Mouse (Mus musculus) large intestine, adult 2 months (tissue): ENCODE results near the gene Ccl26. TPM values are rescaled to one million over a fixed set of nuclear protein-coding genes. Genes with fewer than 3 reads are reported as not detected.

ENCODE experiments used
- DNase-seq: peaks from one replicate; pipeline ENCODE4 v3.0.0-alpha.2; 2012; ENCODE audit warnings: low read depth, low spot score
- WGBS: fragments of 180-500 bp; shearing (Covaris S2); methylation state at CpG from one replicate; pipeline ENCODE4 v1.1.7; 2018; 5-methylcytosine and 5-hydroxymethylcytosine counted together
- polyA plus RNA-seq: library from polyadenylated mRNA; depleted of rRNA; stranded (reverse); fragments of >200 nt; gene quantifications from 2 replicates; pipeline ENCODE4 v1.2.3, GENCODE M21; 2012

Gene Ccl26
- polyA plus RNA-seq, 1 experiment = not detected

GRCm38 (mm10) chr5:135544865-135545797, 18.2 kb downstream of the Ccl26 start, which contains the start of gene Hip1:
Gene Hip1 (minus strand): TSS chr5:135545120.
- DNase-seq = peak; percentile 75
- 2% methylated on average over 46 of the region's 46 CpGs for WGBS

- WGBS = 9% methylated on average over 15 of the region's 15 CpGs
- no peak for DNase-seq
Measured at GRCm38 (mm10) chr5:135544032-135544558, 19.3 kb downstream of the Ccl26 start.

- WGBS = 67% methylated on average over 10 of the region's 10 CpGs
- no peak for DNase-seq
Measured at GRCm38 (mm10) chr5:135537794-135538214, 25.6 kb downstream of the Ccl26 start.

GRCm38 (mm10) chr5:135537326-135537725, 26.0 kb downstream of the Ccl26 start:
- no peak for DNase-seq
- WGBS = 53% methylated on average over 4 of the region's 4 CpGs

- DNase-seq = no peak
Measured at GRCm38 (mm10) chr5:135535867-135536266, 27.5 kb downstream of the Ccl26 start.

- WGBS = 30% methylated on average over 10 of the region's 10 CpGs
- no peak for DNase-seq
Measured at GRCm38 (mm10) chr5:135533431-135533830, 29.9 kb downstream of the Ccl26 start.

- 64% methylated on average over 11 of the region's 11 CpGs for WGBS
- no peak for DNase-seq
Measured at GRCm38 (mm10) chr5:135531306-135531845, 32.0 kb downstream of the Ccl26 start.

GRCm38 (mm10) chr5:135529964-135530363, 33.4 kb downstream of the Ccl26 start:
- 65% methylated on average over 2 of the region's 2 CpGs for WGBS
- no peak for DNase-seq

GRCm38 (mm10) chr5:135529310-135529709, 34.1 kb downstream of the Ccl26 start:
- 70% methylated on average over 3 of the region's 3 CpGs for WGBS
- DNase-seq = no peak

- 56% methylated on average over 7 of the region's 7 CpGs for WGBS
- no peak for DNase-seq
Measured at GRCm38 (mm10) chr5:135527986-135528385, 35.4 kb downstream of the Ccl26 start.

- 45% methylated on average over 11 of the region's 11 CpGs for WGBS
- DNase-seq = no peak
Measured at GRCm38 (mm10) chr5:135524660-135525560, 38.5 kb downstream of the Ccl26 start.

- WGBS = 68% methylated on average over 2 of the region's 2 CpGs
Measured at GRCm38 (mm10) chr5:135524087-135524486, 39.3 kb downstream of the Ccl26 start.

GRCm38 (mm10) chr5:135522111-135522722, 41.2 kb downstream of the Ccl26 start:
- no peak for DNase-seq

More at GRCm38 (mm10) chr5:135524087-135524486, 39.3 kb downstream of the Ccl26 start:
- no peak for DNase-seq

GRCm38 (mm10) chr5:135517348-135517883, 46.0 kb downstream of the Ccl26 start:
- no peak for DNase-seq
- WGBS = 77% methylated on average over 5 of the region's 5 CpGs

More at GRCm38 (mm10) chr5:135522111-135522722, 41.2 kb downstream of the Ccl26 start:
- WGBS = 63% methylated on average over 9 of the region's 9 CpGs

- DNase-seq = no peak
- WGBS = 46% methylated on average over 4 of the region's 4 CpGs
Measured at GRCm38 (mm10) chr5:135513131-135513530, 50.2 kb downstream of the Ccl26 start.

GRCm38 (mm10) chr5:135511105-135511504, 52.3 kb downstream of the Ccl26 start:
- 53% methylated on average over 5 of the region's 5 CpGs for WGBS
- DNase-seq = no peak
